Mouse (Mus musculus) ES-Bruce4 (cell line): ENCODE results near the gene Ms4a4c.

ENCODE experiments used
- CTCF ChIP-seq: IDR thresholded peaks from one replicate; pipeline ENCODE4 v1.8.1; 2011; ENCODE audit warnings: low read depth, low read length
- POLR2A ChIP-seq: IDR thresholded peaks from one replicate; pipeline ENCODE4 v1.8.1; 2011; ENCODE audit warnings: low read length; ENCODE audit not compliant: insufficient read depth

GRCm38 (mm10) chr19:11375273-11375672 lies 29.3 kb upstream of the Ms4a4c start, which contains the start of gene Ms4a4a:
- TF ChIP-seq CTCF: no peak
- TF ChIP-seq POLR2A: no peak
